Mouse (Mus musculus): ENCODE data around the gene Gm10309.

- TF ChIP-seq POLR2A (IDR thresholded peaks at IDR 0.05; ENCODE audit: extremely low read depth, insufficient read depth, low read length): no peak
- TF ChIP-seq CTCF (IDR thresholded peaks at IDR 0.05; ENCODE audit: low read depth, low read length): no peak
These were observed 37.1 kb downstream of the Gm10309 start for GRCm38 (mm10) chr17:86467967-86468366.

All from liver, adult 2 months (tissue).